Mouse (Mus musculus) E14TG2a.4 (cell line): ENCODE data around the gene Slc17a3.

ENCODE experiments used
- H3K27me3 ChIP-seq: 2 replicates; pipeline ENCODE4 v1.6.1; 2014; ENCODE audit warnings: low read length, control low read depth; ENCODE audit not compliant: insufficient read depth
- H3K36me3 ChIP-seq: 2 replicates; pipeline ENCODE4 v1.6.1; 2014; ENCODE audit warnings: low read length, control low read depth; ENCODE audit not compliant: insufficient read depth
- H3K4me1 ChIP-seq: replicated peaks from 2 replicates; pipeline ENCODE4 v1.6.1; 2014; ENCODE audit warnings: low read depth, low read length, control low read depth
- H3K4me3 ChIP-seq: replicated peaks from 2 replicates; pipeline ENCODE4 v1.5.1; 2014; ENCODE audit warnings: mild to moderate bottlenecking, low read length
- H3K9me3 ChIP-seq: 2 replicates; pipeline ENCODE4 v1.6.1; 2014; ENCODE audit warnings: low read length, control low read depth
- CTCF ChIP-seq: conservative IDR thresholded peaks from 2 replicates; pipeline ENCODE4 v1.5.1; 2014; ENCODE audit warnings: low read length
- NANOG ChIP-seq: IDR thresholded peaks from 2 replicates; pipeline ENCODE4 v1.6.1; 2014; ENCODE audit warnings: borderline replicate concordance, low read length, mixed read lengths
- POU5F1 ChIP-seq: IDR thresholded peaks from 2 replicates; pipeline ENCODE4 v1.6.1; 2014; ENCODE audit warnings: low read length, borderline replicate concordance

Gene Slc17a3

GRCm38 (mm10) chr13:23866086-23866710 is 27.0 kb downstream of the Slc17a3 start:
- H3K4me3 ChIP-seq = no peak overlapping the region
- H3K27me3 ChIP-seq = no peaks in the 10 kb centered on the region
- no peaks in the 10 kb centered on the region for H3K4me1 ChIP-seq
- TF ChIP-seq NANOG (no peak), POU5F1 (no peak), CTCF (no peak)
- no peaks in the 10 kb centered on the region for H3K9me3 ChIP-seq
- no peaks in the 10 kb centered on the region for H3K36me3 ChIP-seq

GRCm38 (mm10) chr13:23867000-23867399 is 27.8 kb downstream of the Slc17a3 start:
- Histone ChIP-seq H3K4me1 (no peaks in the 10 kb centered on the region), H3K36me3 (no peaks in the 10 kb centered on the region), H3K4me3 (no peak overlapping the region), H3K9me3 (no peaks in the 10 kb centered on the region), H3K27me3 (no peaks in the 10 kb centered on the region)
- TF ChIP-seq CTCF (no peak), NANOG (no peak), POU5F1 (no peak)

- TF ChIP-seq CTCF (no peak), NANOG (no peak), POU5F1 (no peak)
- H3K9me3 ChIP-seq = no peaks in the 10 kb centered on the region
- no peaks in the 10 kb centered on the region for H3K4me1 ChIP-seq
- no peaks in the 10 kb centered on the region for H3K27me3 ChIP-seq
- H3K36me3 ChIP-seq = no peaks in the 10 kb centered on the region
- no peak within 1 kb of the TSS for H3K4me3 ChIP-seq
Observed at GRCm38 (mm10) chr13:23867405-23867804, 28.2 kb downstream of the Slc17a3 start, which contains the start of gene Slc17a1. Gene Slc17a1 (plus strand): TSS chr13:23867750.

GRCm38 (mm10) chr13:23868790-23869533 is 29.7 kb downstream of the Slc17a3 start:
- Histone ChIP-seq H3K27me3 (no peaks in the 10 kb centered on the region), H3K4me1 (no peaks in the 10 kb centered on the region), H3K9me3 (no peaks in the 10 kb centered on the region), H3K36me3 (no peaks in the 10 kb centered on the region), H3K4me3 (no peak overlapping the region)
- TF ChIP-seq POU5F1 = no peak
- TF ChIP-seq CTCF = no peak
- no peak for TF ChIP-seq NANOG

GRCm38 (mm10) chr13:23869996-23870395 is 30.8 kb downstream of the Slc17a3 start:
- H3K36me3 ChIP-seq = no peaks in the 10 kb centered on the region
- no peak overlapping the region for H3K4me3 ChIP-seq
- H3K27me3 ChIP-seq = no peaks in the 10 kb centered on the region
- H3K4me1 ChIP-seq = no peaks in the 10 kb centered on the region
- H3K9me3 ChIP-seq = no peaks in the 10 kb centered on the region
- no peak for TF ChIP-seq CTCF
- no peak for TF ChIP-seq NANOG
- TF ChIP-seq POU5F1 = no peak

GRCm38 (mm10) chr13:23873141-23873540 is 33.9 kb downstream of the Slc17a3 start:
- no peaks in the 10 kb centered on the region for H3K9me3 ChIP-seq
- H3K27me3 ChIP-seq = no peaks in the 10 kb centered on the region
- H3K4me3 ChIP-seq = no peak overlapping the region
- TF ChIP-seq NANOG = no peak
- no peak for TF ChIP-seq CTCF
- no peak for TF ChIP-seq POU5F1
- H3K36me3 ChIP-seq = no peaks in the 10 kb centered on the region
- H3K4me1 ChIP-seq = no peaks in the 10 kb centered on the region

- Histone ChIP-seq H3K27me3 (no peaks in the 10 kb centered on the region), H3K4me1 (no peaks in the 10 kb centered on the region), H3K4me3 (no peak overlapping the region), H3K9me3 (no peaks in the 10 kb centered on the region), H3K36me3 (no peaks in the 10 kb centered on the region)
- TF ChIP-seq NANOG (no peak), POU5F1 (no peak), CTCF (no peak)
Observed at GRCm38 (mm10) chr13:23879106-23879505, 39.9 kb downstream of the Slc17a3 start.

GRCm38 (mm10) chr13:23879636-23880035 is 40.4 kb downstream of the Slc17a3 start:
- H3K4me3 ChIP-seq = no peak overlapping the region

More at GRCm38 (mm10) chr13:23879636-23880035, 40.4 kb downstream of the Slc17a3 start:
- no peaks in the 10 kb centered on the region for H3K36me3 ChIP-seq
- no peaks in the 10 kb centered on the region for H3K9me3 ChIP-seq
- H3K4me1 ChIP-seq = no peaks in the 10 kb centered on the region
- no peak for TF ChIP-seq CTCF
- no peak for TF ChIP-seq NANOG
- TF ChIP-seq POU5F1 = no peak
- H3K27me3 ChIP-seq = no peaks in the 10 kb centered on the region
